Mouse (Mus musculus) lung, adult 18-20 months (tissue): ENCODE data around the gene Htr7.

ENCODE experiments used
- DNase-seq, 2 experiments: peaks; one replicate each; pipeline ENCODE4 v3.0.0; 2022; ENCODE audit warnings: mixed read lengths in 2 of 2

The Htr7 gene

DNA sequence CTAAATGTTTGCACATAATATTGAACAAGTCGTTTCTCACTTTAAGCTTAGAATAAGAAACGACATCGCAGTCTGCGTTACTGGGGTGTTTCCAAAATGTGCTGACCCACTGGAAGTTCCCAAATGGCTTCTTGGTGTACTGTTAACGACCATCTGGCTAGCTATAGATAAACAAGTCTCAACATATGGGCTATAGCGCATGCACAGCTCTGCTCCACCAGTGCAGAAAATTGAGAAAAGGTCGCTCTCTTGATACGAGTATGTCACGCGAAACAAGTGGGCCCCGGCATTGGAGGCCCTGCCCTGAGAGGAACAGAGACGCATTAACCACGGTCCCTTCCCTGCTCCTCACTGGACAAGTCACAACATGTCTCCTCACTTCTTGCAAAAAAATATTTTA, 101.6 kb downstream of the Htr7 start:
- no peak for DNase-seq

DNA sequence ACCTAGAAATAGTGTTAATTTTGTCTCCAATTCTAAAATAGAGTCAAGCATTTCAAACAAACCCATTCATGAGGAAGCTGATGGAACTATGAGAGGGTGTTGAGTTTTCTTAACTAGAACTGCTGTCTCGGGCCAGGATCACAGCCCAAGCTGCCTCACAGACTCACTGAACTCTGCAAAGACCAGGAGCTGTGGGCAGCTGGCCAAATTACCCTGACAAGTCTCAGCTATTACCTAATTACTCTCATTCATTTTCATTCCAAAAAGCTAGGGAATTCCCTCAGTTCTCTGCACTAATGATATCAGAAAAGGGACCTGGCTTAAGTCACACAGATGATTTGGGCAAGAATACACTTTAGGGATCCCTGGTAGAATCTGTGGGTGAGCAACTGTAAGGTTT, 107.4 kb downstream of the Htr7 start:
- DNase-seq, result no peak

DNA sequence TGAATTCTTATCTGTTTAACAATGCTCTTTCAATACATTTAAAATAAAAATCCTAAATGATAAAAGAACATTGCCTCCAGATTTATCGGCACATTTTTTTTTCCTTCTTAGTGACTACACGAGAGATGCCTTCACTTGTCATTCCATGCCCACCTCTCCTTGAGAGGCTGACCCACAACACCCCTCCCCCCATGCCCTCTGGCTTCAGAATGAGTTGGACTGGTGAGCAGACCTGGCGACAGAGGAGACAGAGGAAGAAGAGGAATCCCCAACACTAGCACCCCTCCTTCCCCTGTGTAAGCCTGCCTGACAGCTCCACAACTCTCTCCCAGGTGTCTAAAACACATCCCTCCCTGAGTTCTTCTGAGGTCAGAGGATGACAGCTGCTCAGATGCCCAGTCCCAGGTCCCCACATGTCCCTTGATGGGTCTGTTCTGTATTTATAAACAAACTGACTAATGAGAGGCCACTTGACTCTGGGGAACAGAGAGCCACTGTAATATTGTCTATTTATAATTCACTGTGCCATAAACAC, 132.3 kb downstream of the Htr7 start:
- no peak for DNase-seq

DNA sequence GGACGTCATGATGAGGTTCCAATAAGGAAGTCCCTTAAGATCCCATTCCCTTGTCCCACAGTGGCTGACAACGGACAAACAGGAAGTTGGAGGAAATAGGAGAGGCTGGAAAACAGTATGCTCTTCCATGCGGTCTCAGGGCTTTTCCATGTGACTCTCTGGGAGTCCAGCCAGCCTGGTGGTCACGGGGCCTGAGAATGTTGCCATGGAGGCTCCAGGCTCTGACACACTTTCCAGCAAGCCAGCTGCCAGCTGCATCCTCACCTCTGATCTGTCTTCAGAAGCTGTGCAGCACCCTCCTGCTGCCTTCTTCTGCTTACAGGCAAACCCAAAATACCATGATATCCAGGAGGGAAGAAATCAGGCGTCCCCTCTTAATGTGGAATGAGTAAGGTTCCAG, 132.9 kb downstream of the Htr7 start:
- peak; percentile 6 to 10 for DNase-seq
